Mouse (Mus musculus) intestine, embryonic 14.5 days (tissue): ENCODE results near the gene Macrod2. TPM values are rescaled to one million over a fixed set of nuclear protein-coding genes. Genes with fewer than 3 reads are reported as not detected.

Source experiments
- ATAC-seq: fragments of 200-750 bp; cut with Nextera tagmentation; replicated peaks from 2 replicates; pipeline ENCODE4 v1.8.0; 2017; ENCODE audit warnings: low read depth, moderate number of reproducible peaks, moderate TSS enrichment, moderate library complexity; ENCODE audit not compliant: low FRiP score, low TSS enrichment
- DNase-seq: peaks from one replicate; pipeline ENCODE4 v3.0.0-alpha.2; 2018; ENCODE audit warnings: low spot score
- H3K27ac ChIP-seq: fragments of 300-500 bp; sonication (generic); 2 replicates; pipeline ENCODE4 v1.5.1; 2014; ENCODE audit warnings: low read depth, mild to moderate bottlenecking, control low read depth
- H3K27me3 ChIP-seq: fragments of 300-500 bp; sonication (generic); replicated peaks from 2 replicates; pipeline ENCODE4 v1.6.1; 2014; ENCODE audit warnings: low read length, control low read depth; ENCODE audit not compliant: control insufficient read depth, insufficient read depth
- H3K36me3 ChIP-seq: fragments of 300-500 bp; sonication (generic); 2 replicates; pipeline ENCODE4 v1.6.1; 2014; ENCODE audit warnings: low read length, control low read depth; ENCODE audit not compliant: control insufficient read depth, insufficient read depth
- H3K4me1 ChIP-seq: fragments of 300-500 bp; sonication (generic); replicated peaks from 2 replicates; pipeline ENCODE4 v1.6.1; 2014; ENCODE audit warnings: low read length, control low read depth, mixed read lengths; ENCODE audit not compliant: control insufficient read depth, insufficient read depth
- H3K4me2 ChIP-seq: fragments of 300-500 bp; sonication (generic); 2 replicates; pipeline ENCODE4 v1.6.1; 2014; ENCODE audit warnings: low read length
- H3K4me3 ChIP-seq: fragments of 300-500 bp; sonication (generic); 2 replicates; pipeline ENCODE4 v1.5.1; 2014; ENCODE audit warnings: low read depth, low read length, control low read depth, mixed read lengths
- H3K9ac ChIP-seq: fragments of 300-500 bp; sonication (generic); 2 replicates; pipeline ENCODE4 v1.6.1; 2014; ENCODE audit warnings: mild to moderate bottlenecking, low read length
- H3K9me3 ChIP-seq: fragments of 300-500 bp; sonication (generic); 2 replicates; pipeline ENCODE4 v1.6.1; 2016; ENCODE audit warnings: low read length, control low read depth; ENCODE audit not compliant: control insufficient read depth
- WGBS: fragments of 180-500 bp; shearing (Covaris S2); extraction: QIAGEN DNeasy Blood & Tissue Kit; methylation state at CpG from one replicate; pipeline ENCODE4 v1.1.7; 2014; 5-methylcytosine and 5-hydroxymethylcytosine counted together
- polyA plus RNA-seq: library from polyadenylated mRNA; unstranded; fragments of >200 nt; fragmentation: Nextera tagmentation; extraction: Ambion mirVana; gene quantifications from 2 replicates; pipeline ENCODE4 v1.2.1, GENCODE M21; 2014

The Macrod2 gene
- polyA plus RNA-seq, 1 experiment from 2014 or later: 30.6 TPM

GRCm38 (mm10) chr2:141879711-141880110 lies 1484.6 kb downstream of the Macrod2 start:
- no peak for ATAC-seq
- Histone ChIP-seq H3K27me3 (no peaks in the 10 kb centered on the region), H3K27ac (no peak overlapping the region), H3K4me3 (no peak overlapping the region), H3K36me3 (no peaks in the 10 kb centered on the region), H3K9me3 (no peaks in the 10 kb centered on the region), H3K4me2 (no peak overlapping the region), H3K4me1 (no peaks in the 10 kb centered on the region), H3K9ac (no peak overlapping the region)
- 39% methylated on average over 9 of the region's 9 CpGs for WGBS
- no peak for DNase-seq

GRCm38 (mm10) chr2:141886694-141887474 lies 1491.8 kb downstream of the Macrod2 start:
- 51% methylated on average over 11 of the region's 11 CpGs for WGBS
- Histone ChIP-seq H3K4me3 (no peak overlapping the region), H3K4me1 (no peaks in the 10 kb centered on the region), H3K9ac (no peak overlapping the region), H3K9me3 (no peaks in the 10 kb centered on the region), H3K4me2 (no peak overlapping the region), H3K27ac (no peak overlapping the region), H3K36me3 (no peaks in the 10 kb centered on the region), H3K27me3 (no peaks in the 10 kb centered on the region)
- DNase-seq (no peak), ATAC-seq (no peak)

- Histone ChIP-seq H3K36me3 (no peaks in the 10 kb centered on the region), H3K4me2 (no peak overlapping the region), H3K27me3 (no peaks in the 10 kb centered on the region), H3K4me1 (no peaks in the 10 kb centered on the region), H3K27ac (no peak overlapping the region), H3K4me3 (no peak overlapping the region), H3K9ac (no peak overlapping the region), H3K9me3 (no peaks in the 10 kb centered on the region)
- ATAC-seq (no peak), DNase-seq (no peak)
- WGBS: 53% methylated on average over 2 of the region's 2 CpGs
Observed at GRCm38 (mm10) chr2:141889497-141889896, 1494.4 kb downstream of the Macrod2 start.

- Histone ChIP-seq H3K27ac (no peak overlapping the region), H3K9me3 (no peaks in the 10 kb centered on the region), H3K9ac (no peak overlapping the region), H3K27me3 (no peaks in the 10 kb centered on the region), H3K4me3 (no peak overlapping the region), H3K36me3 (no peaks in the 10 kb centered on the region), H3K4me2 (no peak overlapping the region), H3K4me1 (no peaks in the 10 kb centered on the region)
- ATAC-seq: no peak
- DNase-seq: no peak
Observed at GRCm38 (mm10) chr2:141897951-141898350, 1502.8 kb downstream of the Macrod2 start.

- no peak for ATAC-seq
- no peak overlapping the region for H3K4me3 ChIP-seq
Observed at GRCm38 (mm10) chr2:141911831-141912447, 1516.8 kb downstream of the Macrod2 start.

GRCm38 (mm10) chr2:141913486-141913885 lies 1518.4 kb downstream of the Macrod2 start:
- Histone ChIP-seq H3K27ac (no peak overlapping the region), H3K4me2 (no peak overlapping the region), H3K36me3 (no peaks in the 10 kb centered on the region), H3K9me3 (no peaks in the 10 kb centered on the region), H3K4me3 (no peak overlapping the region), H3K9ac (no peak overlapping the region), H3K4me1 (no peaks in the 10 kb centered on the region), H3K27me3 (no peaks in the 10 kb centered on the region)
- ATAC-seq: no peak
- WGBS: 58% methylated on average over 3 of the region's 3 CpGs
- no peak for DNase-seq

More at GRCm38 (mm10) chr2:141911831-141912447, 1516.8 kb downstream of the Macrod2 start:
- H3K27me3 ChIP-seq: no peaks in the 10 kb centered on the region
- no peak overlapping the region for H3K4me2 ChIP-seq
- H3K9me3 ChIP-seq: no peaks in the 10 kb centered on the region
- H3K9ac ChIP-seq: no peak overlapping the region
- no peaks in the 10 kb centered on the region for H3K4me1 ChIP-seq
- no peak for DNase-seq
- 79% methylated on average over 6 of the region's 6 CpGs for WGBS
- no peaks in the 10 kb centered on the region for H3K36me3 ChIP-seq
- no peak overlapping the region for H3K27ac ChIP-seq

- Histone ChIP-seq H3K4me3 (no peak overlapping the region), H3K27ac (no peak overlapping the region), H3K9ac (no peak overlapping the region), H3K9me3 (no peaks in the 10 kb centered on the region), H3K4me2 (no peak overlapping the region), H3K27me3 (no peaks in the 10 kb centered on the region), H3K4me1 (no peaks in the 10 kb centered on the region), H3K36me3 (no peaks in the 10 kb centered on the region)
- no peak for ATAC-seq
- WGBS: 73% methylated on average over 6 of the region's 6 CpGs
- DNase-seq: no peak
Observed at GRCm38 (mm10) chr2:141913894-141914293, 1518.8 kb downstream of the Macrod2 start.

GRCm38 (mm10) chr2:141920377-141920992 lies 1525.4 kb downstream of the Macrod2 start:
- DNase-seq (no peak), ATAC-seq (no peak)
- Histone ChIP-seq H3K27ac (no peak overlapping the region), H3K9ac (no peak overlapping the region), H3K36me3 (no peaks in the 10 kb centered on the region), H3K4me1 (no peaks in the 10 kb centered on the region), H3K9me3 (no peaks in the 10 kb centered on the region), H3K27me3 (no peaks in the 10 kb centered on the region), H3K4me3 (no peak overlapping the region), H3K4me2 (no peak overlapping the region)
- 71% methylated on average over 2 of the region's 2 CpGs for WGBS
